ENCODE assay signal across 7 mouse cellular contexts in genomic region chr6:88927595-88927994, GRCm38 (mm10). TPM values are rescaled to one million over a fixed set of nuclear protein-coding genes. Genes with fewer than 3 reads are reported as not detected.
DNase-seq lines count a peak whose midpoint lies in the region; ATAC-seq and TF ChIP-seq lines count a peak whose summit lies in the region.

No protein-coding gene starts in this region.

- H3K9ac ChIP-seq in limb, embryonic 14.5 days (ENCODE audit: low read depth, low read length, severe bottlenecking) = no peak overlapping the region
- 0 out of 2 replicates have a peak overlapping the region, but pooled peaks have one; percentile 10 for H3K9ac ChIP-seq in midbrain, embryonic 16.5 days (ENCODE audit: low read depth, low read length)

- H3K4me1 ChIP-seq in limb, embryonic 14.5 days (ENCODE audit: control insufficient read depth, insufficient read depth, low read length) = peaks cover 18% of the 10 kb centered on the region
- H3K4me1 ChIP-seq in midbrain, embryonic 16.5 days (ENCODE audit: control insufficient read depth, insufficient read depth, low read length) = peaks cover 44% of the 10 kb centered on the region
- H3K4me1 ChIP-seq in spleen, adult 2 months (ENCODE audit: control insufficient read depth, insufficient read depth, insufficient read length) = no peaks in the 10 kb centered on the region

- ATAC-seq in limb, embryonic 14.5 days (ENCODE audit: low FRiP score, low read depth) = no peak; the same call in 1 of the 2 replicates
- peak; percentile 59 for ATAC-seq in midbrain, embryonic 16.5 days

- DNase-seq in adipocyte (ENCODE audit: low spot score) = peak; percentile 88
- DNase-seq in cerebellum, postnatal 36 days = peak; percentile 88 to 91
- DNase-seq in gastrocnemius, postnatal 10 days = peak; percentile 81
- DNase-seq in kidney, adult 8-10 months = peak; percentile 63 to 82
- DNase-seq in limb, embryonic 14.5 days (ENCODE audit: low spot score) = peak; percentile 53
- peak in 1 of 2 experiments; percentile 63 for DNase-seq in spleen, adult 2 months (ENCODE audit: low read depth in 1 of 2, low spot score in 2 of 2)

- no peak overlapping the region for H3K27ac ChIP-seq in limb, embryonic 14.5 days (replicated peaks; ENCODE audit: low read depth, low read length)
- H3K27ac ChIP-seq in midbrain, embryonic 16.5 days (ENCODE audit: low read length) = peak overlapping the region; percentile 12; the same call in 1 of the 2 replicates
- no peak overlapping the region for H3K27ac ChIP-seq in spleen, adult 2 months (ENCODE audit: insufficient read depth, low read length)

- no peaks in the 10 kb centered on the region for H3K9me3 ChIP-seq in limb, embryonic 14.5 days (ENCODE audit: control insufficient read depth, low read length)
- H3K9me3 ChIP-seq in midbrain, embryonic 16.5 days (replicated peaks; ENCODE audit: control insufficient read depth, low read length, poor library complexity, severe bottlenecking) = no peaks in the 10 kb centered on the region

- WGBS in limb, embryonic 14.5 days = 6% methylated on average over 1 of the region's 2 CpGs
- 0% methylated on average over 2 of the region's 2 CpGs for WGBS in midbrain, embryonic 16.5 days
- WGBS in spleen, adult 2 months = 17% methylated on average over 2 of the region's 2 CpGs

- H3K36me3 ChIP-seq in limb, embryonic 14.5 days (ENCODE audit: control insufficient read depth, insufficient read depth, low read length) = no peaks in the 10 kb centered on the region
- no peaks in the 10 kb centered on the region for H3K36me3 ChIP-seq in midbrain, embryonic 16.5 days (ENCODE audit: control insufficient read depth, insufficient read depth, low read length)
- no peaks in the 10 kb centered on the region for H3K36me3 ChIP-seq in spleen, adult 2 months (ENCODE audit: control insufficient read depth, insufficient read depth, low read length)

- no peak overlapping the region for H3K4me3 ChIP-seq in limb, embryonic 14.5 days (replicated peaks; ENCODE audit: low read length)
- H3K4me3 ChIP-seq in midbrain, embryonic 16.5 days (ENCODE audit: low read depth, low read length) = no peak overlapping the region
- H3K4me3 ChIP-seq in spleen, adult 2 months (ENCODE audit: extremely low read depth, insufficient read depth, insufficient read length) = no peak overlapping the region

- no peak for TF ChIP-seq POLR2A in limb, embryonic 14.5 days (IDR thresholded peaks at IDR 0.05; ENCODE audit: borderline replicate concordance, extremely low read depth, insufficient read depth, insufficient read length)
- TF ChIP-seq POLR2A in spleen, adult 2 months (IDR thresholded peaks at IDR 0.05; ENCODE audit: low read depth, low read length) = no peak

- no peaks in the 10 kb centered on the region for H3K27me3 ChIP-seq in limb, embryonic 14.5 days (ENCODE audit: control insufficient read depth, insufficient read depth, low read length)
- H3K27me3 ChIP-seq in midbrain, embryonic 16.5 days (ENCODE audit: control insufficient read depth, insufficient read depth, low read depth, low read length) = no peaks in the 10 kb centered on the region
- no peaks in the 10 kb centered on the region for H3K27me3 ChIP-seq in spleen, adult 2 months (ENCODE audit: control insufficient read depth, insufficient read depth, low read length)

- H3K4me2 ChIP-seq in limb, embryonic 14.5 days (replicated peaks; ENCODE audit: low read depth, low read length, severe bottlenecking) = no peak overlapping the region
- H3K4me2 ChIP-seq in midbrain, embryonic 16.5 days (ENCODE audit: low read length) = no peak overlapping the region

- TF ChIP-seq CTCF in spleen, adult 2 months (IDR thresholded peaks at IDR 0.05; ENCODE audit: extremely low read depth, insufficient read depth, insufficient read length, insufficient replicate concordance) = peak; percentile 94; the same call in 1 of the 2 replicates

RNA-seq across cellular contexts. Expression of gene Tpra1, which starts 25.5 kb away (rescaled TPM):
- total RNA-seq in gastrocnemius, postnatal 10 days (2021) = 10 to 100 TPM; 21.4 to 34.4 TPM
- polyA plus RNA-seq in limb, embryonic 14.5 days (2012; rRNA removed) = 141 and 190 TPM in 2 replicates
- polyA plus RNA-seq in limb, embryonic 14.5 days (2014; fragmentation: Nextera tagmentation; extraction: Ambion mirVana) = 62.2 and 65.7 TPM in 2 replicates
- 88.4 and 99.6 TPM in 2 replicates for polyA plus RNA-seq in midbrain, embryonic 16.5 days (2015; fragmentation: Nextera tagmentation; extraction: Ambion mirVana)
- 154 and 163 TPM in 2 replicates for polyA plus RNA-seq in spleen, adult 2 months (2012; rRNA removed)

RNA-seq across cellular contexts. Expression of gene Mcm2, which starts 29.0 kb away (rescaled TPM):
- total RNA-seq in gastrocnemius, postnatal 10 days (2021) = 10 to 100 TPM; 15.5 to 23.7 TPM
- 107 and 122 TPM in 2 replicates for polyA plus RNA-seq in limb, embryonic 14.5 days (2012; rRNA removed)
- polyA plus RNA-seq in limb, embryonic 14.5 days (2014; fragmentation: Nextera tagmentation; extraction: Ambion mirVana) = 108 and 111 TPM in 2 replicates
- polyA plus RNA-seq in midbrain, embryonic 16.5 days (2015; fragmentation: Nextera tagmentation; extraction: Ambion mirVana) = 16.2 and 20.7 TPM in 2 replicates
- 40.3 and 57.7 TPM in 2 replicates for polyA plus RNA-seq in spleen, adult 2 months (2012; rRNA removed)

RNA-seq across cellular contexts. Expression of gene Podxl2, which starts 52.8 kb away (rescaled TPM):
- total RNA-seq in gastrocnemius, postnatal 10 days (2021) = 10 to 100 TPM; 69.0 to 70.3 TPM
- polyA plus RNA-seq in limb, embryonic 14.5 days (2012; rRNA removed) = 192 and 242 TPM in 2 replicates
- 96.2 and 97.2 TPM in 2 replicates for polyA plus RNA-seq in limb, embryonic 14.5 days (2014; fragmentation: Nextera tagmentation; extraction: Ambion mirVana)
- polyA plus RNA-seq in midbrain, embryonic 16.5 days (2015; fragmentation: Nextera tagmentation; extraction: Ambion mirVana) = 662 and 671 TPM in 2 replicates
- 7.7 and 12.5 TPM in 2 replicates for polyA plus RNA-seq in spleen, adult 2 months (2012; rRNA removed)
